Mouse (Mus musculus) adrenal gland, adult 2 months (tissue): ENCODE measurements around the gene Itsn2. TPM values are rescaled to one million over a fixed set of nuclear protein-coding genes. Genes with fewer than 3 reads are reported as not detected.
"Not testable (repeated sequence)": the region's sequence is repeated elsewhere in the genome, so short reads cannot be mapped to it uniquely, and the experiment has no call there.

ENCODE experiments used
- DNase-seq: peaks from one replicate; pipeline ENCODE4 v3.0.0; 2021
- polyA plus RNA-seq: library from polyadenylated mRNA; depleted of rRNA; stranded (reverse); fragments of >200 nt; gene quantifications from 2 replicates; pipeline ENCODE4 v1.2.3, GENCODE M21; 2012; rRNA removed
- total RNA-seq, 2 experiments: library from RNA; stranded (reverse); gene quantifications; 2 replicates each; pipeline ENCODE4 v1.2.3; 2021

The Itsn2 gene
- total and polyA plus RNA-seq, 3 experiments: 13.8 to 62.9 (median 47.0) TPM

- no peak for DNase-seq
These were observed 116.6 kb downstream of the Itsn2 start for GRCm38 (mm10) chr12:4708881-4709604.

- no peak for DNase-seq
These were observed 117.5 kb downstream of the Itsn2 start for GRCm38 (mm10) chr12:4709926-4710325.

GRCm38 (mm10) chr12:4713361-4713760 is 120.9 kb downstream of the Itsn2 start:
- DNase-seq: no peak

- no peak for DNase-seq
These were observed 123.2 kb downstream of the Itsn2 start for GRCm38 (mm10) chr12:4715606-4716005.

GRCm38 (mm10) chr12:4717417-4717816 is 125.0 kb downstream of the Itsn2 start:
- DNase-seq: peak; percentile 21

GRCm38 (mm10) chr12:4719066-4719761 is 126.8 kb downstream of the Itsn2 start:
- DNase-seq: no peak

- DNase-seq: no peak
These were observed 127.6 kb downstream of the Itsn2 start for GRCm38 (mm10) chr12:4719762-4720754.

GRCm38 (mm10) chr12:4729165-4729564 is 136.7 kb downstream of the Itsn2 start:
- DNase-seq: no peak

GRCm38 (mm10) chr12:4731629-4732028 is 139.2 kb downstream of the Itsn2 start:
- no peak for DNase-seq

GRCm38 (mm10) chr12:4732332-4732731 is 139.9 kb downstream of the Itsn2 start:
- DNase-seq: no peak

- no peak for DNase-seq
These were observed 145.7 kb downstream of the Itsn2 start, which contains the start of gene Fam228a for GRCm38 (mm10) chr12:4738031-4738576. Gene Fam228a (minus strand): TSS chr12:4738430.

- peak; percentile 52 for DNase-seq
These were observed 148.4 kb downstream of the Itsn2 start for GRCm38 (mm10) chr12:4740823-4741222.

GRCm38 (mm10) chr12:4742183-4742582 is 149.7 kb downstream of the Itsn2 start:
- DNase-seq: no peak

- peak; percentile 30 for DNase-seq
These were observed 152.0 kb downstream of the Itsn2 start for GRCm38 (mm10) chr12:4744486-4744885.

GRCm38 (mm10) chr12:4754451-4754850 is 162.0 kb downstream of the Itsn2 start:
- DNase-seq: not testable (repeated sequence)

GRCm38 (mm10) chr12:4757060-4757459 is 164.6 kb downstream of the Itsn2 start:
- DNase-seq: no peak

Other genes with a start within 250 kb of the Itsn2 start
- 10 to 100 TPM; 34.3 to 40.9 TPM for gene Ncoa1, start 115.5 kb upstream of the Itsn2 start, total RNA-seq
- gene Ncoa1, start 115.5 kb upstream of the Itsn2 start, polyA plus RNA-seq: 17.7 and 20.4 TPM in 2 replicates
- not detected for gene Gm3625, start 289 bp downstream of the Itsn2 start, total RNA-seq
- not detected in 2 replicates for gene Gm3625, start 289 bp downstream of the Itsn2 start, polyA plus RNA-seq
- gene Fam228a, start 145.8 kb downstream of the Itsn2 start, total RNA-seq: under 1 TPM; 0.12 to 0.35 TPM
- gene Fam228a, start 145.8 kb downstream of the Itsn2 start, polyA plus RNA-seq: 0.09 TPM in 1 of 2 replicates, not detected in the other
- gene Pfn4, start 176.4 kb downstream of the Itsn2 start, total RNA-seq: 1 to 10 TPM; 1.4 to 2.9 TPM
- gene Pfn4, start 176.4 kb downstream of the Itsn2 start, polyA plus RNA-seq: 0.03 and 0.29 TPM in 2 replicates
- 1 to 10 TPM; 3.7 to 3.8 TPM for gene Fam228b, start 176.6 kb downstream of the Itsn2 start, total RNA-seq
- 0.82 and 3.2 TPM in 2 replicates for gene Fam228b, start 176.6 kb downstream of the Itsn2 start, polyA plus RNA-seq
- gene Sf3b6, start 224.9 kb downstream of the Itsn2 start, total RNA-seq: 100 to 1,000 TPM; 117 to 145 TPM
- gene Sf3b6, start 224.9 kb downstream of the Itsn2 start, polyA plus RNA-seq: 7.1 and 9.4 TPM in 2 replicates
- 1 to 10 TPM; 4.2 to 9.6 TPM for gene Fkbp1b, start 249.0 kb downstream of the Itsn2 start, total RNA-seq
- 5.2 and 8.9 TPM in 2 replicates for gene Fkbp1b, start 249.0 kb downstream of the Itsn2 start, polyA plus RNA-seq